Mouse (Mus musculus): ENCODE measurements around the gene Glis1. TPM values are rescaled to one million over a fixed set of nuclear protein-coding genes. Genes with fewer than 3 reads are reported as not detected.

Glis1 gene
- polyA plus RNA-seq, 1 experiment from 2014 or later, result 5.5 TPM

DNA sequence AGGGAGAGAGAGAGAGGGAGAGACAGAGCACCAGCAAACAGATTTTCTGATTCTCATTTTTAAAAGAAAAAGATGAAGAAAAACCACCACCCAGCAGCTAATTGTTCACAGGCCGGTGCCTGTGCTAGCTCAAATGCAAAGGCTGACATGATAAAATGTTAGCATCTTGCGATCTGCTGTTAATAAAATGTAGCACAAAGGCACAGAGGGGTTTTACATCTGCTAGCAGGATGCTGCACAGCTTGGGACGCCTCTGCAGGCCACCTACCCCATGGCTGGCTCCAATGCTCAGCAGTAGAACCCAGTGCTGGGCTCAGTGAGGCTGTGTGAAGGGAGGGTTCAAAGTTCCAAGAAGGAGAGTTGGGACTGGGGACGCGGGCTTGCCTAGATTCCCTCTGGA, 236.3 kb downstream of the Glis1 start:
- no peak for ATAC-seq (replicated peaks; ENCODE audit: low FRiP score, low read depth)
- H3K4me3 ChIP-seq (replicated peaks; ENCODE audit: low read depth, low read length), result no peak overlapping the region
- H3K9ac ChIP-seq (ENCODE audit: low read depth, low read length), result no peak overlapping the region
- no peak for TF ChIP-seq CTCF (IDR thresholded peaks at IDR 0.05; ENCODE audit: low read depth)
- WGBS, result 80% methylated on average over 5 of the region's 5 CpGs
- peaks cover 10% of the 10 kb centered on the region; the same call in 1 of the 2 replicates for H3K27me3 ChIP-seq (ENCODE audit: insufficient read depth, low read length)
- H3K27ac ChIP-seq, result no peak overlapping the region
- no peak overlapping the region for H3K4me2 ChIP-seq (ENCODE audit: low read length)
- no peak for DNase-seq (ENCODE audit: low spot score)
- H3K9me3 ChIP-seq (replicated peaks; ENCODE audit: low read length), result no peaks in the 10 kb centered on the region
- no peaks in the 10 kb centered on the region for H3K4me1 ChIP-seq (replicated peaks; ENCODE audit: insufficient read depth, low read length)
- H3K36me3 ChIP-seq (ENCODE audit: insufficient read depth, low read length), result no peaks in the 10 kb centered on the region

DNA sequence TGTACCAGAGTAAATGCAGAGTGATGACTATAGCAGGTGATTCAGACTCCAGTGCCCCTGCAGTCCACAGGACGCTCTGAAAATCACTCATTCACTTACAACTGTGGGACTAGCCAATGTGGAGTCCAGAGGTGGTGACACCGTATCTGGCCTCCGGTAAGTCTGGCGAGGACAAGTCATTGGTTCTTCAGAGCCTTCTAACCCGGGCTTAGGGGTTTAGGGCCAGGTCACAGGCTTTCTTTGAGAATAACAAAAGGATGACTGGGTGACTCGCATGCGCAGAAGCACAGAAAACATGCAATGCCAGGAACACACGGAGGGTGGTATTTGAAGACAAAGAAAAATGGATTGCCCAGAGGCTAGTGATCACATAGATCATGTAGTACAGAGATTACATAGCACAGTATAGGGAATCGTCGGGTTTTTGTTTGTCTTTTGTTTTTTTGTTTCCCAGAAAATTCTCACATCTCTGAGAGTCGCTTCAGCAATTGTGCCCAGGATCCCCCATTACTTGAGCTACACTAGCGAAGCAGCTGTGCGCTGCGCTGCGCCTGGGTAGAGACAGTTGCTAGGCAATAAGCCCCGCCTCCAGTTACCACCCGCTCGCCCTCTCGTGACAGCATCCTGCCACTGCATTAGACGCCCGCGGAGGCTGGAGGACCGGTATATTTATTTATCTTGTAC, 239.4 kb downstream of the Glis1 start:
- H3K9ac ChIP-seq (ENCODE audit: low read depth, low read length), result no peak overlapping the region
- no peak overlapping the region for H3K4me2 ChIP-seq (ENCODE audit: low read length)
- no peaks in the 10 kb centered on the region for H3K4me1 ChIP-seq (replicated peaks; ENCODE audit: insufficient read depth, low read length)
- 19% methylated on average over 23 of the region's 23 CpGs for WGBS
- H3K27me3 ChIP-seq (ENCODE audit: insufficient read depth, low read length), result peaks cover 10% of the 10 kb centered on the region; the same call in 1 of the 2 replicates
- no peak overlapping the region for H3K27ac ChIP-seq
- peak; percentile 68 for TF ChIP-seq CTCF (IDR thresholded peaks at IDR 0.05; ENCODE audit: low read depth)
- H3K4me3 ChIP-seq (replicated peaks; ENCODE audit: low read depth, low read length), result no peak overlapping the region
- H3K9me3 ChIP-seq (replicated peaks; ENCODE audit: low read length), result no peaks in the 10 kb centered on the region
- DNase-seq (ENCODE audit: low spot score), result peak; percentile 92
- H3K36me3 ChIP-seq (ENCODE audit: insufficient read depth, low read length), result no peaks in the 10 kb centered on the region
- ATAC-seq (replicated peaks; ENCODE audit: low FRiP score, low read depth), result peak; percentile 82

DNA sequence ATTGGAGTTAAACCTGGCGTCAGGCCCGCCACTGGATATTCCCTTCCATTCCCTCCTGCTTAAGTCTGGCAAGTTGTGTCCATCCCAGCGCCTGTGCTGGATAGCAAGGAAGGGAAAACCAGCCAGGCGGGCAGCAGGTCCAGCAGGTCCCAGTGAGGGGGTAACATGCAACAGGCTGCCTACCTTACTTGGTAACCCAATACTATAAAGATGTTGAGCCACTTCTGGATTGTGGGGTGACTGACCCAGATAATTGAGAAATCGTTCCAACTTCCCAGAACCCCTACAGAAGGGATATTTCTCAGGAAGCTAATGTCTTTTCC, 239.9 kb downstream of the Glis1 start:
- no peak overlapping the region for H3K4me2 ChIP-seq (ENCODE audit: low read length)
- no peaks in the 10 kb centered on the region for H3K36me3 ChIP-seq (ENCODE audit: insufficient read depth, low read length)
- ATAC-seq (replicated peaks; ENCODE audit: low FRiP score, low read depth) (peak; percentile 41; the same call in 1 of the 2 replicates), DNase-seq (ENCODE audit: low spot score) (no peak)
- H3K4me1 ChIP-seq (replicated peaks; ENCODE audit: insufficient read depth, low read length), result no peaks in the 10 kb centered on the region
- H3K9ac ChIP-seq (ENCODE audit: low read depth, low read length), result no peak overlapping the region
- H3K27ac ChIP-seq, result no peak overlapping the region
- no peaks in the 10 kb centered on the region for H3K9me3 ChIP-seq (replicated peaks; ENCODE audit: low read length)
- no peak; the same call in 1 of the 2 replicates for TF ChIP-seq CTCF (IDR thresholded peaks at IDR 0.05; ENCODE audit: low read depth)
- WGBS, result 22% methylated on average over 5 of the region's 5 CpGs
- H3K27me3 ChIP-seq (ENCODE audit: insufficient read depth, low read length), result peaks cover 10% of the 10 kb centered on the region; the same call in 1 of the 2 replicates
- no peak overlapping the region for H3K4me3 ChIP-seq (replicated peaks; ENCODE audit: low read depth, low read length)

DNA sequence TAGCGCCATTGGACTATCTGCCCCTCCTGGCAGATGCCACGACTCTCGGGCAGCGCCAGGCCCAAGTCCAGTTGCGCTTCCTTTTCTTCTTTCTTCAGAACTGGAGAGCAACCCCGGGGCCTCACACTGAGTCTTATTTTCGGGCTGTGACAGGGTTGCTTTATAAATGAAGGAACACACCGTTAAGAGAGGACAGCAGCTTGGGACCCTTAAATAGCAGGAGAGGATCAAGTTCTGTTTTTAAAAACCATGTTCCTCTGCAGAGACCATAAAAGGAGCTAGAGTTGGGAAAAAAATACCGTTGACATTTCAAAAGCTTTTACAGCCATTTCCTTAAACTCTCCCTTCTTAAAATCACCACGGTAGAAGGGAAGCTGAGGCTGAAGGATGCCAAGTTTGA, 241.3 kb downstream of the Glis1 start:
- H3K27me3 ChIP-seq (ENCODE audit: insufficient read depth, low read length), result peaks cover 10% of the 10 kb centered on the region; the same call in 1 of the 2 replicates
- H3K9ac ChIP-seq (ENCODE audit: low read depth, low read length), result no peak overlapping the region
- 54% methylated on average over 10 of the region's 10 CpGs for WGBS
- DNase-seq (ENCODE audit: low spot score), result no peak
- no peaks in the 10 kb centered on the region for H3K36me3 ChIP-seq (ENCODE audit: insufficient read depth, low read length)
- no peak overlapping the region for H3K27ac ChIP-seq
- H3K4me2 ChIP-seq (ENCODE audit: low read length), result no peak overlapping the region
- H3K9me3 ChIP-seq (replicated peaks; ENCODE audit: low read length), result no peaks in the 10 kb centered on the region
- no peaks in the 10 kb centered on the region for H3K4me1 ChIP-seq (replicated peaks; ENCODE audit: insufficient read depth, low read length)
- ATAC-seq (replicated peaks; ENCODE audit: low FRiP score, low read depth), result no peak
- no peak for TF ChIP-seq CTCF (IDR thresholded peaks at IDR 0.05; ENCODE audit: low read depth)
- H3K4me3 ChIP-seq (replicated peaks; ENCODE audit: low read depth, low read length), result no peak overlapping the region

DNA sequence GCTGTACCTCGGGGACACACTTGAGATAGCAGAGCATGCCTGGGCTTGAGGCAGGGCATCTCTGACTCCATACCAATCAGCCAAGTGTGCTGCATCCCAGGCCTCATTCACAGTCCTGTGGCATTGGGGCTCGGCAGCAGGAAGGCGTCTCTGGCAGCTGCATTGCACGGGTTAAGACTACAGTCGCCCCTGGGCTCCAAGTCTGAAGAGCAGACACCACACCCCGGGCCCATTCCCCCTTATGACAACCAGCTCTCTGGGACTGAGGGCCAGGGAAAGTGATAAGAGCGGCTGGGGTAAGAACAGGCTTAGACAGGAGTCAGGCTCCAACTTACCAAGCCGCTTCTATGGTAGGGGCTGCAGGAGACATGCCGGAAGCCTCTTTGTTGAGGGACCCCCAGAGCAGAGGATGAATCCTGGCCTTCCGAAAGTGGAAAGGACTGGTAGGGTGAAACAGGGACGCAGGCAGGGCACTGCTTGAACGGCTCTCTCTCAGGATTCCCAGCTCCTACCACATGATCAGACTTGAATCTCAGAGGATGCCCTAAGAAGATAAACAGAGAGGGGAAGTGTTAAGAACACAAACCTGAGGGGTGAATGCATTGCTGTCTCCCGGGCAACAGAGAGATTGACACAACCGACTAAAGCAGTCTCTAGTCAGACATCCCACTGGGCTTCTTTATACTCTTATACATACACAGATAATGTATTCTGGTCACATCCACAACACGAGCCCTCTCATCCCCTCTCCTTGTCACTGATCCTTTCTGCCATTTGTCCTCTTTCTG, 246.1 kb downstream of the Glis1 start:
- Histone ChIP-seq H3K9ac (ENCODE audit: low read depth, low read length) (no peak overlapping the region), H3K4me3 (replicated peaks; ENCODE audit: low read depth, low read length) (no peak overlapping the region), H3K9me3 (replicated peaks; ENCODE audit: low read length) (no peaks in the 10 kb centered on the region), H3K27ac (no peak overlapping the region), H3K4me1 (replicated peaks; ENCODE audit: insufficient read depth, low read length) (no peaks in the 10 kb centered on the region), H3K36me3 (ENCODE audit: insufficient read depth, low read length) (no peaks in the 10 kb centered on the region), H3K27me3 (ENCODE audit: insufficient read depth, low read length) (no peaks in the 10 kb centered on the region), H3K4me2 (ENCODE audit: low read length) (no peak overlapping the region)
- DNase-seq (ENCODE audit: low spot score), result no peak
- no peak for TF ChIP-seq CTCF (IDR thresholded peaks at IDR 0.05; ENCODE audit: low read depth)
- 55% methylated on average over 15 of the region's 15 CpGs for WGBS
- no peak for ATAC-seq (replicated peaks; ENCODE audit: low FRiP score, low read depth)

DNA sequence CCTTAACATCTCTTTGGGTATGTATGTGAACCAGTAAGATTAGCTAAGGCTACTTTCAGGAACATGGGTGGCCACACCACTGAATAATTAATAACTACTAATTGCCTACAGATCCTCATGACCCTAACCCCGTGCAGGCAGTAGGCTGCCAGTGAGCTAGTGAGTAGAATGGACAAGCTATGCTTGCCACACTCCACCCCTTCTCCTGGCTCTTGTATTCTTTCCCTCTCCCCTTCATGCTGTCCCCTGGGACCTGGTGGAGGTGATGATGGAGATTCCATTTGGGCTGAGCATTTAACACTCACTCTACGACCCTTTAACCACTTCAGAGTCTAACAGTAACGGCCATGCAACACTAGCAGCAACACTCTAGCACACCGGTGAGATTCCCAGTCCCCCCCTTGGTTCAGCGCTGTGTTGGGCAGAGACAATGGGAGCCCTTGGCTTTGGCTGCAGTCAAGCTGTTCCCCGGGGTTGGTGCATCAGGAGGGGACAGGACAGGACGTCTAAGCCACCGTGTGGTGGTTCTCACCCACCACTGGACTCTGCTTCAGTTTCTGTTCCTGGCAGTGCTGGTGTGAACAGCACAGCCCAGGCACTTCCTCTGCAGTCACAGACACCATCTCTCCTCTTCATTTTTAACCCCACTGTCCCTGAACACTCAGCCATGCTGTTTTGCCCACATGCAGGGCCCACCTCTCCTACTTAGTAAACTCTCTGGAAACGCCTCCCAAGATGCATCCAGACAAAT, 246.9 kb downstream of the Glis1 start:
- no peaks in the 10 kb centered on the region for H3K4me1 ChIP-seq (replicated peaks; ENCODE audit: insufficient read depth, low read length)
- no peak overlapping the region for H3K4me3 ChIP-seq (replicated peaks; ENCODE audit: low read depth, low read length)
- DNase-seq (ENCODE audit: low spot score) (no peak), ATAC-seq (replicated peaks; ENCODE audit: low FRiP score, low read depth) (no peak)
- H3K4me2 ChIP-seq (ENCODE audit: low read length), result no peak overlapping the region
- H3K27ac ChIP-seq, result no peak overlapping the region
- TF ChIP-seq CTCF (IDR thresholded peaks at IDR 0.05; ENCODE audit: low read depth), result no peak
- 37% methylated on average over 9 of the region's 9 CpGs for WGBS
- H3K27me3 ChIP-seq (ENCODE audit: insufficient read depth, low read length), result no peaks in the 10 kb centered on the region
- no peaks in the 10 kb centered on the region for H3K9me3 ChIP-seq (replicated peaks; ENCODE audit: low read length)
- no peaks in the 10 kb centered on the region for H3K36me3 ChIP-seq (ENCODE audit: insufficient read depth, low read length)
- no peak overlapping the region for H3K9ac ChIP-seq (ENCODE audit: low read depth, low read length)
